Mouse (Mus musculus) embryonic facial prominence, embryonic 14.5 days (tissue): ENCODE data around the gene Cenpb. TPM values are rescaled to one million over a fixed set of nuclear protein-coding genes. Genes with fewer than 3 reads are reported as not detected.

Experiments used
- ATAC-seq: fragments of 200-750 bp; cut with Nextera tagmentation; 2 replicates; pipeline ENCODE4 v1.8.0; 2017; ENCODE audit warnings: low read depth, moderate number of reproducible peaks, moderate TSS enrichment
- DNase-seq: peaks from one replicate; pipeline ENCODE4 v3.0.0-alpha.2; 2015; ENCODE audit warnings: low spot score
- H3K27ac ChIP-seq: fragments of 300-500 bp; sonication (generic); replicated peaks from 2 replicates; pipeline ENCODE4 v1.5.1; 2014; ENCODE audit warnings: low read depth, mild to moderate bottlenecking, low read length, moderate library complexity
- H3K27me3 ChIP-seq: fragments of 300-500 bp; sonication (generic); replicated peaks from 2 replicates; pipeline ENCODE4 v1.6.1; 2014; ENCODE audit warnings: low read length; ENCODE audit not compliant: control insufficient read depth, insufficient read depth
- H3K36me3 ChIP-seq: fragments of 300-500 bp; sonication (generic); 2 replicates; pipeline ENCODE4 v1.6.1; 2014; ENCODE audit warnings: low read length, mixed read lengths; ENCODE audit not compliant: control insufficient read depth, insufficient read depth
- H3K4me1 ChIP-seq: fragments of 300-500 bp; sonication (generic); 2 replicates; pipeline ENCODE4 v1.6.1; 2014; ENCODE audit warnings: antibody characterized with exemption, low read length; ENCODE audit not compliant: control insufficient read depth, insufficient read depth
- H3K4me2 ChIP-seq: fragments of 300-500 bp; sonication (generic); 2 replicates; pipeline ENCODE4 v1.6.1; 2014; ENCODE audit warnings: low read depth, mild to moderate bottlenecking, low read length, moderate library complexity, mixed read lengths
- H3K4me3 ChIP-seq: fragments of 300-500 bp; sonication (generic); 2 replicates; pipeline ENCODE4 v1.5.1; 2014; ENCODE audit warnings: low read depth, mild to moderate bottlenecking, low read length
- H3K9ac ChIP-seq: fragments of 300-500 bp; sonication (generic); 2 replicates; pipeline ENCODE4 v1.6.1; 2014; ENCODE audit warnings: low read depth, mild to moderate bottlenecking, low read length, moderate library complexity, mixed read lengths
- H3K9me3 ChIP-seq: fragments of 300-500 bp; sonication (generic); 2 replicates; pipeline ENCODE4 v1.6.1; 2016; ENCODE audit warnings: low read length; ENCODE audit not compliant: control insufficient read depth
- WGBS: fragments of 180-500 bp; shearing (Covaris S2); extraction: QIAGEN DNeasy Blood & Tissue Kit; methylation state at CpG from one replicate; pipeline ENCODE4 v1.1.7; 2014; 5-methylcytosine and 5-hydroxymethylcytosine counted together
- polyA plus RNA-seq: library from polyadenylated mRNA; unstranded; fragments of >200 nt; fragmentation: Nextera tagmentation; extraction: Ambion mirVana; gene quantifications from 2 replicates; pipeline ENCODE4 v1.2.1, GENCODE M21; 2014

Cenpb gene
- polyA plus RNA-seq, 1 experiment from 2014 or later: 10.6 TPM

GRCm38 (mm10) chr2:131189521-131190309 is 9.8 kb upstream of the Cenpb start:
- Histone ChIP-seq H3K9me3 (no peaks in the 10 kb centered on the region), H3K27ac (peak overlapping the region; percentile 70; the same call in 1 of the 2 replicates), H3K4me2 (no peak overlapping the region), H3K27me3 (no peaks in the 10 kb centered on the region), H3K36me3 (peaks cover 34% of the 10 kb centered on the region), H3K9ac (peak overlapping the region; percentile 8; the same call in 1 of the 2 replicates), H3K4me3 (no peak overlapping the region), H3K4me1 (peaks cover 30% of the 10 kb centered on the region)
- 45% methylated on average over 5 of the region's 5 CpGs for WGBS
- ATAC-seq (no peak), DNase-seq (peak; percentile 67)

GRCm38 (mm10) chr2:131188311-131188710 is 8.4 kb upstream of the Cenpb start:
- 94% methylated on average over 5 of the region's 5 CpGs for WGBS
- H3K4me3 ChIP-seq: no peak overlapping the region

GRCm38 (mm10) chr2:131187602-131187922 is 7.7 kb upstream of the Cenpb start:
- H3K9ac ChIP-seq: peak overlapping the region; percentile 78
- H3K4me3 ChIP-seq: peak overlapping the region; percentile 74
- WGBS: 26% methylated on average over 3 of the region's 3 CpGs
- peak overlapping the region; percentile 77 for H3K4me2 ChIP-seq
- H3K9me3 ChIP-seq: no peaks in the 10 kb centered on the region
- peak overlapping the region; percentile 74; the same call in 1 of the 2 replicates for H3K27ac ChIP-seq
- peaks cover 13% of the 10 kb centered on the region for H3K36me3 ChIP-seq
- H3K4me1 ChIP-seq: peaks cover 30% of the 10 kb centered on the region
- H3K27me3 ChIP-seq: no peaks in the 10 kb centered on the region
- DNase-seq (no peak), ATAC-seq (no peak)

More at GRCm38 (mm10) chr2:131188311-131188710, 8.4 kb upstream of the Cenpb start:
- Histone ChIP-seq H3K36me3 (peaks cover 20% of the 10 kb centered on the region), H3K27me3 (no peaks in the 10 kb centered on the region), H3K27ac (no peak overlapping the region), H3K9ac (no peak overlapping the region), H3K4me1 (peaks cover 30% of the 10 kb centered on the region), H3K4me2 (peak overlapping the region; percentile 77; the same call in 1 of the 2 replicates), H3K9me3 (no peaks in the 10 kb centered on the region)
- DNase-seq (no peak), ATAC-seq (no peak)

GRCm38 (mm10) chr2:131186771-131187601 is 7.1 kb upstream of the Cenpb start, which contains the start of the genes Cdc25b and Spef1:
TSS of gene Cdc25b (plus strand) at chr2:131186949.
TSS of gene Spef1 (minus strand) at chr2:131187282.
- Histone ChIP-seq H3K4me1 (peaks cover 30% of the 10 kb centered on the region), H3K9me3 (no peaks in the 10 kb centered on the region), H3K36me3 (peaks cover 7% of the 10 kb centered on the region), H3K27me3 (no peaks in the 10 kb centered on the region), H3K27ac (peak within 1 kb of the TSS; percentile 74), H3K9ac (peak within 1 kb of the TSS; percentile 78), H3K4me2 (peak within 1 kb of the TSS; percentile 77), H3K4me3 (peak within 1 kb of the TSS; percentile 74)
- ATAC-seq (peak; percentile 90), DNase-seq (peak; percentile 93)
- 2% methylated on average over 32 of the region's 43 CpGs for WGBS

- H3K4me3 ChIP-seq: peak overlapping the region; percentile 74
- ATAC-seq: peak; percentile 2; the same call in 1 of the 2 replicates
- H3K4me2 ChIP-seq: peak overlapping the region; percentile 77
- peaks cover 30% of the 10 kb centered on the region for H3K4me1 ChIP-seq
- peak overlapping the region; percentile 61; the same call in 1 of the 2 replicates for H3K27ac ChIP-seq
- WGBS: 3% methylated on average over 12 of the region's 14 CpGs
- peaks cover under 1% of the 10 kb centered on the region; the same call in 1 of the 2 replicates for H3K36me3 ChIP-seq
- H3K9ac ChIP-seq: peak overlapping the region; percentile 78
- H3K9me3 ChIP-seq: no peaks in the 10 kb centered on the region
- H3K27me3 ChIP-seq: no peaks in the 10 kb centered on the region
- peak; percentile 57 for DNase-seq
Observed at GRCm38 (mm10) chr2:131186343-131186742, 6.5 kb upstream of the Cenpb start.

- H3K9ac ChIP-seq: peak overlapping the region; percentile 91
- peak overlapping the region; percentile 95 for H3K27ac ChIP-seq
- no peaks in the 10 kb centered on the region for H3K27me3 ChIP-seq
- ATAC-seq (peak; percentile 63), DNase-seq (peak; percentile 71)
- H3K4me3 ChIP-seq: peak overlapping the region; percentile 75
- H3K4me1 ChIP-seq: peaks cover 28% of the 10 kb centered on the region
- WGBS: under 1% methylated on average over 37 of the region's 67 CpGs
- peak overlapping the region; percentile 97 for H3K4me2 ChIP-seq
- H3K9me3 ChIP-seq: no peaks in the 10 kb centered on the region
- H3K36me3 ChIP-seq: peaks cover 7% of the 10 kb centered on the region; the same call in 1 of the 2 replicates
Observed at GRCm38 (mm10) chr2:131179246-131179886, 501 bp downstream of the Cenpb start.

- DNase-seq (no peak), ATAC-seq (no peak)
- Histone ChIP-seq H3K27me3 (no peaks in the 10 kb centered on the region), H3K9ac (peak overlapping the region; percentile 91), H3K36me3 (peaks cover 7% of the 10 kb centered on the region; the same call in 1 of the 2 replicates), H3K4me2 (peak overlapping the region; percentile 97), H3K9me3 (no peaks in the 10 kb centered on the region), H3K27ac (peak overlapping the region; percentile 95), H3K4me3 (peak overlapping the region; percentile 75), H3K4me1 (peaks cover 31% of the 10 kb centered on the region)
- 33% methylated on average over 22 of the region's 26 CpGs for WGBS
Observed at GRCm38 (mm10) chr2:131178828-131179245, 1.0 kb downstream of the Cenpb start.

GRCm38 (mm10) chr2:131177932-131178331 is 1.9 kb downstream of the Cenpb start:
- Histone ChIP-seq H3K4me3 (peak overlapping the region; percentile 75), H3K27ac (no peak overlapping the region), H3K4me2 (peak overlapping the region; percentile 97), H3K27me3 (peaks cover 7% of the 10 kb centered on the region), H3K4me1 (peaks cover 31% of the 10 kb centered on the region), H3K9ac (peak overlapping the region; percentile 91), H3K36me3 (peaks cover 7% of the 10 kb centered on the region; the same call in 1 of the 2 replicates), H3K9me3 (no peaks in the 10 kb centered on the region)
- 89% methylated on average over 9 of the region's 9 CpGs for WGBS
- no peak for DNase-seq
- no peak for ATAC-seq
